Mouse (Mus musculus): ENCODE data around the gene Tsc22d1. TPM values are rescaled to one million over a fixed set of nuclear protein-coding genes. Genes with fewer than 3 reads are reported as not detected.
A peak's percentile ranks its signal among the peaks of the same experiment; 100 is the strongest.

The Tsc22d1 gene
- polyA plus RNA-seq (2015; fragmentation: Nextera tagmentation; extraction: Ambion mirVana): 568 and 650 TPM in 2 replicates

DNA sequence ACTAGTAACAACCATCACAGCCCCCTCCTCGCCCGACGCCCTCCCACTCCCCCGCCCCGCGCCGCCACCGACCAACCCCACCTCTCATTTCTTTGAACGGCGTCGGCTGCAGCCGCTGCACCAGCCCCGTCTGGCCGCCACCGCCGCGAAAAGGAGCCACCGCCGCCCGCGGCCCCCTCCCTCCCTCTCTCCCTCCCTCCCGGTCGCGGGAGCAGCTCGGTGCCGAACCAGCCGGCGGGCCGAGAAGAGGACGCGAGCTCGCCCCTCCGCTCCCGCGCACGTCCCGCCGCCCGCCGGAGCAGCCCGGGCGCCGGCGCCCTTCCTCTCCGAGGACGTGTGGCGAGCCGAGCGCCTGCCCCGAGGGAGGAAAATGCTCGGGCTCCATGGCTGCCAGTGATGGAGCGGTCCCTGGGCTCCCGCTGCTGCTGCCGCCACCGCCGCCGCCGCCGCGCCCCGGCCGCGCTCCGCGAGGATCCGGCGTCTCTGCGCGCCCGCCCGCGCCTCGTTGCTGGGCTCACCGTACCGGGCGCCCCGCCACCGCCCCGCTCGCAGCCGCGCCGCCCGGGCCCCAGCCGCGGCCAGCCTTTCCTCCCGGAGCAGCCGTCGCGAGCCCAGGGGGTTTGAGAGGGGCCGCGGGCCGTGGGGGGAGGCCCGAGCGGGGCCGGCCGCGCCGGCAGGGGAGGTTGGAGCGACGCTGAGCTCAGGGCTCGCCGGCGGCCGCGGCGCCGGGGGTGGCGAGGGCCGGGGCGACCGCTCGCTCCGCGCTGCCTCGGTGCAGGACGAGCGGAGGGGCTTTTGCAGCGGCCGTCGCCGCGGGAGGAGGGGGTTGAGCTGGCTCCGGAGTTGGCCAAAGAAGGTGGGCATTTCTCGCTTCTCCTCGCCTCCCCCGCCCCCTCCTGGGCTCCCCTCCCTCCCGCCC is at the start of gene Tsc22d1:
Gene Tsc22d1, plus strand, starts transcription at position 100 of the 919 bp plus-strand sequence.
- H3K9ac ChIP-seq (ENCODE audit: low read length): peak within 1 kb of the TSS; percentile 98
- under 1% methylated on average over 111 of the region's 128 CpGs for WGBS
- peaks cover 23% of the 10 kb centered on the region for H3K4me1 ChIP-seq (ENCODE audit: control insufficient read depth, insufficient read depth, low read length)
- H3K4me2 ChIP-seq (ENCODE audit: low read depth, low read length): peak within 1 kb of the TSS; percentile 93
- no peaks in the 10 kb centered on the region for H3K9me3 ChIP-seq (replicated peaks; ENCODE audit: control insufficient read depth, low read length)
- peak within 1 kb of the TSS; percentile 86 for H3K4me3 ChIP-seq (replicated peaks; ENCODE audit: low read length)
- peaks cover 15% of the 10 kb centered on the region for H3K36me3 ChIP-seq (ENCODE audit: control insufficient read depth, insufficient read depth, low read length)
- ATAC-seq (ENCODE audit: insufficient read depth, low FRiP score): peak; percentile 7; the same call in 1 of the 2 replicates
- H3K27me3 ChIP-seq (ENCODE audit: control insufficient read depth, insufficient read depth, low read length): no peaks in the 10 kb centered on the region
- peak within 1 kb of the TSS; percentile 98 for H3K27ac ChIP-seq (ENCODE audit: low read length)

DNA sequence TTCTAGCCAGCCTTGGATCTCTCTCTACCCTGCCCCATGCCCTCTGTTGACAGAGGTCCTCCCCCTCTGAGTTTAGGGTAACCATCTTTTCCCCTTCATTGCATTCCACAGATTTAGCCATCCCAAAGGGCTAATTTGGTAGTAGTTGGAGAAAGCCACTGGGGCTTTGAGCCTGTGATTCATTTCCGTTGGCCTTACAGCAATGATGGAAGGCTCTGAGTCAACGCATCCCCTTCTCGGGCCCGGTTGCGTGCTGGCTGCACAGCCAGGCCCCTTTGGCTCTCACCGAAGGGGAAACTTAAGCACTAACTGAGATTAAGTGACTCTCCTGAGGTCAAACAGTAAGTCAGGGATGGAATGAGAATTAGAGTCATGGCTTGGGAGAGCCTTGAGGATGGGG is 41.1 kb upstream of the Tsc22d1 start:
- Histone ChIP-seq H3K36me3 (ENCODE audit: control insufficient read depth, insufficient read depth, low read length) (no peaks in the 10 kb centered on the region), H3K27me3 (ENCODE audit: control insufficient read depth, insufficient read depth, low read length) (no peaks in the 10 kb centered on the region), H3K9ac (ENCODE audit: low read length) (no peak overlapping the region), H3K4me2 (ENCODE audit: low read depth, low read length) (no peak overlapping the region), H3K4me1 (ENCODE audit: control insufficient read depth, insufficient read depth, low read length) (no peaks in the 10 kb centered on the region), H3K27ac (ENCODE audit: low read length) (no peak overlapping the region), H3K9me3 (replicated peaks; ENCODE audit: control insufficient read depth, low read length) (no peaks in the 10 kb centered on the region), H3K4me3 (replicated peaks; ENCODE audit: low read length) (no peak overlapping the region)
- WGBS: 90% methylated on average over 6 of the region's 6 CpGs
- ATAC-seq (ENCODE audit: insufficient read depth, low FRiP score): no peak

DNA sequence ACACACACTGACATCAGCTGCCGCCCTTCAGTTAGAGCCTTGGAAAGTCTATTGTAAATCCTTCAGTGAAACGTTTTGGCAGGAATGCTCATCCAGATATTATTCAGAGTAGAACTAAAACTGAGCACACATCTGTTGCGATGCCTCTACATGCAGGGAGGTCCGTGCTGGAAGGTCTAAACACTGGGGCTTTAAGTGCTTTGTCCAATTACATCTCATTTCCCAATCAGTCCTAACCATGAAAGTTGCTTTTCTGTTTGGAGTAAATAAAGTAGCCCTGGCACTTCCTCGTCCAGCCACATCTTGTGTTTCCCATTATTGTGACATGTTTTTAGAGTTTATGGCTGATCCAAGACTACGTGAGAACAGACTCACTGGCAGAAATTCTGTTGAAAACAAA is 40.2 kb upstream of the Tsc22d1 start:
- no peaks in the 10 kb centered on the region for H3K9me3 ChIP-seq (replicated peaks; ENCODE audit: control insufficient read depth, low read length)
- H3K4me2 ChIP-seq (ENCODE audit: low read depth, low read length): no peak overlapping the region
- ATAC-seq (ENCODE audit: insufficient read depth, low FRiP score): no peak
- WGBS: 58% methylated on average over 6 of the region's 6 CpGs
- H3K4me1 ChIP-seq (ENCODE audit: control insufficient read depth, insufficient read depth, low read length): no peaks in the 10 kb centered on the region
- H3K36me3 ChIP-seq (ENCODE audit: control insufficient read depth, insufficient read depth, low read length): no peaks in the 10 kb centered on the region
- no peak overlapping the region for H3K4me3 ChIP-seq (replicated peaks; ENCODE audit: low read length)
- no peaks in the 10 kb centered on the region for H3K27me3 ChIP-seq (ENCODE audit: control insufficient read depth, insufficient read depth, low read length)
- no peak overlapping the region for H3K9ac ChIP-seq (ENCODE audit: low read length)
- no peak overlapping the region for H3K27ac ChIP-seq (ENCODE audit: low read length)

DNA sequence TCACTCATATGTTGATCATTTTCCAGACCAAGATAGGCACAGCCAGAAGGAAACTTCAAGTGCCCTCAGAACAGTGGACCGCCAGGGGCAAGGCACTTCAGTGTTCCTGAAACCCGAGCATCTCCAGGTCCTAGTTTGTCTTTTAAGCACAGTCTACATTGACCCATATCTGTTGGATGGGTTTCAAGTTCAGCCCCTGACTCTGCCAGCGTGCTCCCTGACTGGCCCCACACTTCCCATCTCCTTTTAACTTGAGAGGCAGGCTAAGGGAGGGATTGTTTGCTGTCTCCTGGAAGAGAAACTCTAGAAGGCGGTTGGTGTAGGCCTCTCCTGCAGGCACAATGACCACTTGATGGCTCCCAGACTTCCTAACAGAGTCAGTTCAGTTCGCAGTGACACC is 38.2 kb upstream of the Tsc22d1 start:
- 71% methylated on average over 5 of the region's 5 CpGs for WGBS
- Histone ChIP-seq H3K4me1 (ENCODE audit: control insufficient read depth, insufficient read depth, low read length) (no peaks in the 10 kb centered on the region), H3K36me3 (ENCODE audit: control insufficient read depth, insufficient read depth, low read length) (no peaks in the 10 kb centered on the region), H3K27me3 (ENCODE audit: control insufficient read depth, insufficient read depth, low read length) (no peaks in the 10 kb centered on the region), H3K4me3 (replicated peaks; ENCODE audit: low read length) (no peak overlapping the region), H3K27ac (ENCODE audit: low read length) (no peak overlapping the region), H3K9me3 (replicated peaks; ENCODE audit: control insufficient read depth, low read length) (no peaks in the 10 kb centered on the region), H3K4me2 (ENCODE audit: low read depth, low read length) (no peak overlapping the region), H3K9ac (ENCODE audit: low read length) (no peak overlapping the region)
- no peak for ATAC-seq (ENCODE audit: insufficient read depth, low FRiP score)

GRCm38 (mm10) chr14:76379411-76379810 is 35.4 kb upstream of the Tsc22d1 start:
- H3K27me3 ChIP-seq (ENCODE audit: control insufficient read depth, insufficient read depth, low read length): no peaks in the 10 kb centered on the region
- no peak overlapping the region for H3K27ac ChIP-seq (ENCODE audit: low read length)
- 91% methylated on average over 3 of the region's 3 CpGs for WGBS
- H3K4me2 ChIP-seq (ENCODE audit: low read depth, low read length): no peak overlapping the region
- H3K9me3 ChIP-seq (replicated peaks; ENCODE audit: control insufficient read depth, low read length): no peaks in the 10 kb centered on the region
- H3K4me3 ChIP-seq (replicated peaks; ENCODE audit: low read length): no peak overlapping the region
- no peak overlapping the region for H3K9ac ChIP-seq (ENCODE audit: low read length)
- ATAC-seq (ENCODE audit: insufficient read depth, low FRiP score): no peak
- H3K4me1 ChIP-seq (ENCODE audit: control insufficient read depth, insufficient read depth, low read length): no peaks in the 10 kb centered on the region
- no peaks in the 10 kb centered on the region for H3K36me3 ChIP-seq (ENCODE audit: control insufficient read depth, insufficient read depth, low read length)

GRCm38 (mm10) chr14:76388025-76388424 is 26.7 kb upstream of the Tsc22d1 start:
- no peak for ATAC-seq (ENCODE audit: insufficient read depth, low FRiP score)
- Histone ChIP-seq H3K36me3 (ENCODE audit: control insufficient read depth, insufficient read depth, low read length) (no peaks in the 10 kb centered on the region), H3K9ac (ENCODE audit: low read length) (no peak overlapping the region), H3K27me3 (ENCODE audit: control insufficient read depth, insufficient read depth, low read length) (no peaks in the 10 kb centered on the region), H3K27ac (ENCODE audit: low read length) (no peak overlapping the region), H3K4me3 (replicated peaks; ENCODE audit: low read length) (no peak overlapping the region), H3K4me2 (ENCODE audit: low read depth, low read length) (no peak overlapping the region), H3K4me1 (ENCODE audit: control insufficient read depth, insufficient read depth, low read length) (no peaks in the 10 kb centered on the region), H3K9me3 (replicated peaks; ENCODE audit: control insufficient read depth, low read length) (peaks cover 5% of the 10 kb centered on the region; the same call in 1 of the 2 replicates)
- 68% methylated on average over 7 of the region's 7 CpGs for WGBS

GRCm38 (mm10) chr14:76398251-76398650 is 16.5 kb upstream of the Tsc22d1 start:
- no peaks in the 10 kb centered on the region for H3K36me3 ChIP-seq (ENCODE audit: control insufficient read depth, insufficient read depth, low read length)
- H3K9me3 ChIP-seq (replicated peaks; ENCODE audit: control insufficient read depth, low read length): no peaks in the 10 kb centered on the region
- ATAC-seq (ENCODE audit: insufficient read depth, low FRiP score): no peak
- H3K4me1 ChIP-seq (ENCODE audit: control insufficient read depth, insufficient read depth, low read length): no peaks in the 10 kb centered on the region
- no peak overlapping the region for H3K9ac ChIP-seq (ENCODE audit: low read length)
- no peak overlapping the region for H3K4me3 ChIP-seq (replicated peaks; ENCODE audit: low read length)
- H3K4me2 ChIP-seq (ENCODE audit: low read depth, low read length): no peak overlapping the region
- no peak overlapping the region for H3K27ac ChIP-seq (ENCODE audit: low read length)
- no peaks in the 10 kb centered on the region for H3K27me3 ChIP-seq (ENCODE audit: control insufficient read depth, insufficient read depth, low read length)

DNA sequence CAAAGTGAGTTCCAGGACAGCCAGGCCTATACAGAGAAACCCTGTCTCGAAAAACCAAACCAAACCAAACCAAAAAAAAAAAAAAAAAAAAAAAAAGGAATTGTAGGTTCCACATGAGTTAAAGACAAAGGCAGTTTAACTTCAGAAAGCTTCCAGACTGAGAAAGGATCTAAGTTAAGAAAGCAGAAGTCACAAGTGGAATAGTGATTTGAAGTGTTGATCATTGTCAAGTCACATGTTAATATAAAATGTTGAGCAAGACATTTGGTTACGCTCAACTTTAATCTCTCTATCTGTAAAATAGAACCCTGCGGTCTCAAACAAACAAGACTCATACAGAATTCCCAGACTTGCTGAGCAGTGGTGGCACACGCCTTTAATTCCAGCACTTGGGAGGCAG is 12.2 kb upstream of the Tsc22d1 start:
- no peak overlapping the region for H3K4me2 ChIP-seq (ENCODE audit: low read depth, low read length)
- 90% methylated on average over 4 of the region's 4 CpGs for WGBS
- no peak overlapping the region for H3K4me3 ChIP-seq (replicated peaks; ENCODE audit: low read length)
- H3K27ac ChIP-seq (ENCODE audit: low read length): no peak overlapping the region
- H3K27me3 ChIP-seq (ENCODE audit: control insufficient read depth, insufficient read depth, low read length): no peaks in the 10 kb centered on the region
- no peaks in the 10 kb centered on the region for H3K36me3 ChIP-seq (ENCODE audit: control insufficient read depth, insufficient read depth, low read length)
- H3K4me1 ChIP-seq (ENCODE audit: control insufficient read depth, insufficient read depth, low read length): no peaks in the 10 kb centered on the region
- no peak overlapping the region for H3K9ac ChIP-seq (ENCODE audit: low read length)
- H3K9me3 ChIP-seq (replicated peaks; ENCODE audit: control insufficient read depth, low read length): no peaks in the 10 kb centered on the region
- no peak for ATAC-seq (ENCODE audit: insufficient read depth, low FRiP score)

GRCm38 (mm10) chr14:76409111-76409510 is 5.7 kb upstream of the Tsc22d1 start:
- Histone ChIP-seq H3K27ac (ENCODE audit: low read length) (no peak overlapping the region), H3K9ac (ENCODE audit: low read length) (no peak overlapping the region), H3K4me3 (replicated peaks; ENCODE audit: low read length) (no peak overlapping the region), H3K4me1 (ENCODE audit: control insufficient read depth, insufficient read depth, low read length) (no peaks in the 10 kb centered on the region), H3K36me3 (ENCODE audit: control insufficient read depth, insufficient read depth, low read length) (no peaks in the 10 kb centered on the region), H3K27me3 (ENCODE audit: control insufficient read depth, insufficient read depth, low read length) (no peaks in the 10 kb centered on the region), H3K9me3 (replicated peaks; ENCODE audit: control insufficient read depth, low read length) (no peaks in the 10 kb centered on the region), H3K4me2 (ENCODE audit: low read depth, low read length) (no peak overlapping the region)
- WGBS: 43% methylated on average over 8 of the region's 8 CpGs
- ATAC-seq (ENCODE audit: insufficient read depth, low FRiP score): no peak

All from stomach, embryonic 16.5 days (tissue).